Mouse (Mus musculus) leukemia stem cell, adult 10-12 weeks (primary cell): ENCODE data around the gene Cct8. TPM values are rescaled to one million over a fixed set of nuclear protein-coding genes. Genes with fewer than 3 reads are reported as not detected.

Experiments
- polyA plus RNA-seq: library from polyadenylated mRNA; stranded (reverse); fragments of >175 nt; gene quantifications from 2 replicates; pipeline ENCODE4 v1.2.3, GENCODE M21; 2012; ENCODE audit warnings: low replicate concordance

Gene Cct8
- 28.8 and 54.3 TPM in 2 replicates for polyA plus RNA-seq

GRCm38 (mm10) chr16:87495716-87496447 is at the start of gene Cct8:
TSS of gene Cct8 (minus strand) at chr16:87495873.

GRCm38 (mm10) chr16:87454419-87455179 is 41.1 kb downstream of the Cct8 start, which contains the start of gene Usp16:
TSS of gene Usp16 (plus strand) at chr16:87454703.

GRCm38 (mm10) chr16:87440184-87440686 is 55.4 kb downstream of the Cct8 start, which contains the start of gene Rwdd2b:
TSS of gene Rwdd2b (minus strand) at chr16:87440573.

Other genes starting within 250 kb of the Cct8 start
- 3.6 and 5.2 TPM in 2 replicates for gene N6amt1, start 141.7 kb downstream of the Cct8 start, polyA plus RNA-seq
- gene Ltn1, start 63.3 kb downstream of the Cct8 start, polyA plus RNA-seq = 1.3 and 2.4 TPM in 2 replicates
- 0.73 and 1.9 TPM in 2 replicates for gene Rwdd2b, start 55.3 kb downstream of the Cct8 start, polyA plus RNA-seq
- gene Usp16, start 41.2 kb downstream of the Cct8 start, polyA plus RNA-seq = 8.4 and 16.4 TPM in 2 replicates
- not detected in 2 replicates for gene Map3k7cl, start 57.5 kb upstream of the Cct8 start, polyA plus RNA-seq
- gene Bach1, start 203.1 kb upstream of the Cct8 start, polyA plus RNA-seq = 5.9 and 8.5 TPM in 2 replicates